Mouse (Mus musculus): ENCODE data around the gene Mrps23. TPM values are rescaled to one million over a fixed set of nuclear protein-coding genes. Genes with fewer than 3 reads are reported as not detected.

Mrps23 gene
- 50.1 and 57.9 TPM in 2 replicates for polyA plus RNA-seq (2015; fragmentation: Nextera tagmentation; extraction: Ambion mirVana)

- peaks cover 11% of the 10 kb centered on the region; the same call in 1 of the 2 replicates for H3K4me1 ChIP-seq (ENCODE audit: control insufficient read depth, insufficient read depth, low read length)
- peak within 1 kb of the TSS; percentile 89 for H3K27ac ChIP-seq (ENCODE audit: low read length)
- ATAC-seq (ENCODE audit: insufficient read depth, low FRiP score) = peak; percentile 96
- peak within 1 kb of the TSS; percentile 91 for H3K4me3 ChIP-seq (replicated peaks; ENCODE audit: low read length)
- no peaks in the 10 kb centered on the region for H3K27me3 ChIP-seq (ENCODE audit: control insufficient read depth, insufficient read depth, low read length)
- peak within 1 kb of the TSS; percentile 92 for H3K9ac ChIP-seq (ENCODE audit: low read length)
- H3K36me3 ChIP-seq (ENCODE audit: control insufficient read depth, insufficient read depth, low read length) = no peaks in the 10 kb centered on the region; the same call in 1 of the 2 replicates
- WGBS = under 1% methylated on average over 51 of the region's 51 CpGs
- H3K9me3 ChIP-seq (replicated peaks; ENCODE audit: control insufficient read depth, low read length) = no peaks in the 10 kb centered on the region
- H3K4me2 ChIP-seq (ENCODE audit: low read depth, low read length) = peak within 1 kb of the TSS; percentile 84
Observed at GRCm38 (mm10) chr11:88203712-88204532, at the start of gene Mrps23. Gene Mrps23, plus strand, starts transcription at chr11:88204388.

- peak overlapping the region; percentile 95 for H3K27ac ChIP-seq (ENCODE audit: low read length)
- H3K36me3 ChIP-seq (ENCODE audit: control insufficient read depth, insufficient read depth, low read length) = no peaks in the 10 kb centered on the region
- no peak for ATAC-seq (ENCODE audit: insufficient read depth, low FRiP score)
- H3K4me3 ChIP-seq (replicated peaks; ENCODE audit: low read length) = no peak overlapping the region
- no peak overlapping the region for H3K4me2 ChIP-seq (ENCODE audit: low read depth, low read length)
- H3K27me3 ChIP-seq (ENCODE audit: control insufficient read depth, insufficient read depth, low read length) = no peaks in the 10 kb centered on the region
- WGBS = 48% methylated on average over 8 of the region's 8 CpGs
- no peak overlapping the region for H3K9ac ChIP-seq (ENCODE audit: low read length)
- H3K9me3 ChIP-seq (replicated peaks; ENCODE audit: control insufficient read depth, low read length) = no peaks in the 10 kb centered on the region
- H3K4me1 ChIP-seq (ENCODE audit: control insufficient read depth, insufficient read depth, low read length) = peaks cover 78% of the 10 kb centered on the region
Observed at GRCm38 (mm10) chr11:88154500-88154899, 49.7 kb upstream of the Mrps23 start.

DNA sequence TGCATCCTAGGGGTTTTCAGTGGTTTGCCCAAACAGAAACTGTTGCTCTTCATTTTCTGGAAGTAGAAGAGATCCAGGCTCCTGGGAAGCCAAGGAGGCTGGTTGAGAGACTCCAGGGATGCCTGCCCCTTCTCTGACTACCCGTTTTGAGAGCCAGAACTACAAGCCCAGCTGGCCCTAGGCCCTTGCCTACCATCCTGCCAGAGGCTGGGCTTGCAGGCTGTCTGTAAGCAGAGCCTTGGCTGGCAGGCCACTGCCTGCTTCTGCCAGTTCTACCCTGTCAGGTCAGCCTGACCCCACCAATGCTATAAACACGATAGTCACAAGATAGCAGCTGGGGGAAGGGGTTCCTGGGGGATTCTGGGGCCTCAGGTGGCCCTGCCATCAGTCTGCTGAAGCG, 48.7 kb upstream of the Mrps23 start:
- 47% methylated on average over 3 of the region's 3 CpGs for WGBS
- Histone ChIP-seq H3K4me2 (ENCODE audit: low read depth, low read length) (no peak overlapping the region), H3K9me3 (replicated peaks; ENCODE audit: control insufficient read depth, low read length) (no peaks in the 10 kb centered on the region), H3K4me3 (replicated peaks; ENCODE audit: low read length) (no peak overlapping the region), H3K9ac (ENCODE audit: low read length) (peak overlapping the region; percentile 55), H3K27ac (ENCODE audit: low read length) (peak overlapping the region; percentile 95), H3K36me3 (ENCODE audit: control insufficient read depth, insufficient read depth, low read length) (no peaks in the 10 kb centered on the region), H3K27me3 (ENCODE audit: control insufficient read depth, insufficient read depth, low read length) (no peaks in the 10 kb centered on the region), H3K4me1 (ENCODE audit: control insufficient read depth, insufficient read depth, low read length) (peaks cover 87% of the 10 kb centered on the region)
- no peak for ATAC-seq (ENCODE audit: insufficient read depth, low FRiP score)

GRCm38 (mm10) chr11:88155998-88156397, 48.2 kb upstream of the Mrps23 start:
- WGBS = 48% methylated on average over 8 of the region's 8 CpGs
- no peak for ATAC-seq (ENCODE audit: insufficient read depth, low FRiP score)
- Histone ChIP-seq H3K9me3 (replicated peaks; ENCODE audit: control insufficient read depth, low read length) (no peaks in the 10 kb centered on the region), H3K27ac (ENCODE audit: low read length) (peak overlapping the region; percentile 95), H3K4me1 (ENCODE audit: control insufficient read depth, insufficient read depth, low read length) (peaks cover 90% of the 10 kb centered on the region), H3K9ac (ENCODE audit: low read length) (peak overlapping the region; percentile 55), H3K4me2 (ENCODE audit: low read depth, low read length) (no peak overlapping the region), H3K36me3 (ENCODE audit: control insufficient read depth, insufficient read depth, low read length) (no peaks in the 10 kb centered on the region), H3K27me3 (ENCODE audit: control insufficient read depth, insufficient read depth, low read length) (no peaks in the 10 kb centered on the region), H3K4me3 (replicated peaks; ENCODE audit: low read length) (no peak overlapping the region)

GRCm38 (mm10) chr11:88156403-88156802, 47.8 kb upstream of the Mrps23 start:
- no peak for ATAC-seq (ENCODE audit: insufficient read depth, low FRiP score)
- Histone ChIP-seq H3K4me3 (replicated peaks; ENCODE audit: low read length) (no peak overlapping the region), H3K4me2 (ENCODE audit: low read depth, low read length) (no peak overlapping the region), H3K9ac (ENCODE audit: low read length) (peak overlapping the region; percentile 37), H3K27me3 (ENCODE audit: control insufficient read depth, insufficient read depth, low read length) (no peaks in the 10 kb centered on the region), H3K4me1 (ENCODE audit: control insufficient read depth, insufficient read depth, low read length) (peaks cover 88% of the 10 kb centered on the region), H3K27ac (ENCODE audit: low read length) (peak overlapping the region; percentile 95), H3K36me3 (ENCODE audit: control insufficient read depth, insufficient read depth, low read length) (no peaks in the 10 kb centered on the region), H3K9me3 (replicated peaks; ENCODE audit: control insufficient read depth, low read length) (no peaks in the 10 kb centered on the region)
- 27% methylated on average over 2 of the region's 2 CpGs for WGBS

GRCm38 (mm10) chr11:88158842-88159246, 45.3 kb upstream of the Mrps23 start:
- peak; percentile 38 for ATAC-seq (ENCODE audit: insufficient read depth, low FRiP score)
- 23% methylated on average over 5 of the region's 5 CpGs for WGBS
- peak overlapping the region; percentile 98 for H3K27ac ChIP-seq (ENCODE audit: low read length)
- H3K27me3 ChIP-seq (ENCODE audit: control insufficient read depth, insufficient read depth, low read length) = no peaks in the 10 kb centered on the region
- peak overlapping the region; percentile 41; the same call in 1 of the 2 replicates for H3K9ac ChIP-seq (ENCODE audit: low read length)
- H3K4me2 ChIP-seq (ENCODE audit: low read depth, low read length) = no peak overlapping the region
- no peaks in the 10 kb centered on the region for H3K9me3 ChIP-seq (replicated peaks; ENCODE audit: control insufficient read depth, low read length)
- H3K4me3 ChIP-seq (replicated peaks; ENCODE audit: low read length) = no peak overlapping the region
- H3K36me3 ChIP-seq (ENCODE audit: control insufficient read depth, insufficient read depth, low read length) = no peaks in the 10 kb centered on the region
- peaks cover 70% of the 10 kb centered on the region for H3K4me1 ChIP-seq (ENCODE audit: control insufficient read depth, insufficient read depth, low read length)

DNA sequence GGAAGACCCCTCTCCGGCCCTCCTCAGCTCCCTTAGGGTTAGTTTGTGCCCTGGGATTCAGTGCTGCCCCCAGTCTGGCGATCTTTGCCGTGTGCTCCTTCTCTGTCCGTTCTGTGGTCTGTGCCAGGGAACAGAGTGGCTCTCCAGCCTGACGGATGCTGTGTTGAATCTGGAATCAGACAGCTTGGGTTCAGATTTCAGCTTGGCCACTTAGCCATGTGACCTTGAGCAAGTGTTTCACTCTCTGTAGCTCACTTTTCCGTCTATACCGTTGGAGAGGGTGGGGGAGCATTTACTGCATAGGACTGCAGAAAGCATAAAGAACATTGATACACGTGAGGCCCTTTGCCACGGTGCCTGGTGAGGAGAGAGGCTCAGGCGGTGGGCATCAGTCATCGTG, 44.8 kb upstream of the Mrps23 start:
- Histone ChIP-seq H3K9me3 (replicated peaks; ENCODE audit: control insufficient read depth, low read length) (no peaks in the 10 kb centered on the region), H3K36me3 (ENCODE audit: control insufficient read depth, insufficient read depth, low read length) (no peaks in the 10 kb centered on the region), H3K9ac (ENCODE audit: low read length) (no peak overlapping the region; the same call in 1 of the 2 replicates), H3K4me1 (ENCODE audit: control insufficient read depth, insufficient read depth, low read length) (peaks cover 67% of the 10 kb centered on the region), H3K4me2 (ENCODE audit: low read depth, low read length) (no peak overlapping the region), H3K27me3 (ENCODE audit: control insufficient read depth, insufficient read depth, low read length) (no peaks in the 10 kb centered on the region), H3K27ac (ENCODE audit: low read length) (peak overlapping the region; percentile 98), H3K4me3 (replicated peaks; ENCODE audit: low read length) (no peak overlapping the region)
- WGBS = 51% methylated on average over 11 of the region's 11 CpGs
- ATAC-seq (ENCODE audit: insufficient read depth, low FRiP score) = no peak

DNA sequence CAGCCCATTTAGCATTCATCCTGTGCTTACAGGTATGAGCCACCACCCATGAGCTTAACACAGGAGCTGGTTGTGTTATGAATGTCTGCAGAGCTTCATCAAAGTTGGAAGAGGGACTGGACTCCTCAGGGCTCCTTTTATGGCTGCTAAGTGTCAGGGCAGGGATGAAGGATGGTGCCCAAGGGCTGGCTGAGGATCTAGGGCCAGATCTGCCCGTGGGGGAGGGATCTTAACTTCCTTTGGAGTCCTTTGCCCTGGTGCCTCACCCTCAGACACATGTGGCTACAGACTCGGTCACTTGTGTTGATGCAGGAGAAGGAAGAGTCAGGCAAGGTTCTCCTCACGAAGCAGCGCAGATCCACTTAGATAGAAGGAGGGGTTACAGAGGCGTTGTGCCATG, 43.9 kb upstream of the Mrps23 start:
- 56% methylated on average over 5 of the region's 5 CpGs for whole genome bisulfite sequencing
- peak overlapping the region; percentile 72 for H3K4me2 ChIP-seq (ENCODE audit: low read depth, low read length)
- peaks cover 65% of the 10 kb centered on the region for H3K4me1 ChIP-seq (ENCODE audit: control insufficient read depth, insufficient read depth, low read length)
- peak overlapping the region; percentile 98 for H3K27ac ChIP-seq (ENCODE audit: low read length)
- H3K9me3 ChIP-seq (replicated peaks; ENCODE audit: control insufficient read depth, low read length) = no peaks in the 10 kb centered on the region
- no peak overlapping the region for H3K4me3 ChIP-seq (replicated peaks; ENCODE audit: low read length)
- ATAC-seq (ENCODE audit: insufficient read depth, low FRiP score) = no peak; the same call in 1 of the 2 replicates
- H3K9ac ChIP-seq (ENCODE audit: low read length) = peak overlapping the region; percentile 73; the same call in 1 of the 2 replicates
- H3K36me3 ChIP-seq (ENCODE audit: control insufficient read depth, insufficient read depth, low read length) = no peaks in the 10 kb centered on the region
- no peaks in the 10 kb centered on the region for H3K27me3 ChIP-seq (ENCODE audit: control insufficient read depth, insufficient read depth, low read length)

- peak; percentile 64 for ATAC-seq (ENCODE audit: insufficient read depth, low FRiP score)
- no peaks in the 10 kb centered on the region for H3K27me3 ChIP-seq (ENCODE audit: control insufficient read depth, insufficient read depth, low read length)
- peak overlapping the region; percentile 98 for H3K27ac ChIP-seq (ENCODE audit: low read length)
- WGBS = under 1% methylated on average over 33 of the region's 33 CpGs
- peaks cover 65% of the 10 kb centered on the region for H3K4me1 ChIP-seq (ENCODE audit: control insufficient read depth, insufficient read depth, low read length)
- no peaks in the 10 kb centered on the region for H3K9me3 ChIP-seq (replicated peaks; ENCODE audit: control insufficient read depth, low read length)
- no peaks in the 10 kb centered on the region for H3K36me3 ChIP-seq (ENCODE audit: control insufficient read depth, insufficient read depth, low read length)
- peak overlapping the region; percentile 73 for H3K9ac ChIP-seq (ENCODE audit: low read length)
- peak overlapping the region; percentile 42 for H3K4me3 ChIP-seq (replicated peaks; ENCODE audit: low read length)
- peak overlapping the region; percentile 72 for H3K4me2 ChIP-seq (ENCODE audit: low read depth, low read length)
Observed at GRCm38 (mm10) chr11:88161051-88161581, 43.1 kb upstream of the Mrps23 start.

Data from stomach, embryonic 16.5 days (tissue).